Mouse (Mus musculus) liver, embryonic 18 days (tissue): ENCODE measurements around the gene Olfr982. TPM values are rescaled to one million over a fixed set of nuclear protein-coding genes. Genes with fewer than 3 reads are reported as not detected.

ENCODE experiments used
- polyA plus RNA-seq: library from polyadenylated mRNA; depleted of rRNA; stranded (reverse); fragments of >200 nt; gene quantifications from 2 replicates; pipeline ENCODE4 v1.2.3, GENCODE M21; 2012; rRNA removed

Gene Olfr982
- not detected in 2 replicates for polyA plus RNA-seq

GRCm38 (mm10) chr9:40073529-40073928 lies at the start of gene Olfr982:
TSS of gene Olfr982 (plus strand) at chr9:40073829.

DNA sequence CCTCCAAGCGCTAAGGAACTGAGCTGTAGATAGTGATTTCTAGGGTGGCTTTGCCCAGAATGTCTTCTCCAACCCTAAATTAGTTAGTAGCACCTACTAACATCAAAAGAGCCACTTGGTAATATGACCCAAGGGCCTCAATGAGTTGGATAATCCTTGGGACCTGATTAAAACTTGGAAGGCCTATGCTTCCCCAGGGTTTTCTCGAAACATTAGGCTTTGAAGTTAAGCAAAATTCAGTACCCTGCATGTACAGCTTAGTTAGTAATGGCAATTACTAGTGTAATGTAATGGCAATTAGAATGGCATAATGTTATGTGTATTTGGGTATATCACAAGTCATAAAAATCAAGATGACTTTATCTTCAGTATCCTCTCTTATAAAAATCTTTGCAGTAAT lies 19.9 kb downstream of the Olfr982 start, which contains the start of gene Olfr983:
Gene Olfr983 (minus strand): TSS at position 101 of the 400 bp plus-strand sequence.

DNA sequence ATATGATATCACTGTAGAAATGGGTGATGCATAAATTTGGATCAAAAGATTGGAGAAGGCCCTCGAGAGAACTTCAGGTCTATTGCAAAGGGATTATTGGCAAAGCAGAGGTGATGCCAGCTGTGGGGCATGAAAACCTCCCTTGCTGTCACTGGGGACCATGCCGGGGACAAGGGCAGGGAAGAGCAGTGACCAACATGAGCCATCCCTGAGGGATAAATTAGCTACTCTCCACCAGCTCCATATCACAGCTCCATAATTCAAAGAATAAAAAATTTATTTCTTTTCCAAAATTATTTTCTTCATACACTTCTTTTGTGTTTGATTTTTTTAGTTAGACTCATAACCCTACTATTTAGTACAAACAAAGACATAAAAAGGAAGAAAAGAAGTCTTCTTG lies 40.5 kb downstream of the Olfr982 start, which contains the start of gene Olfr984:
Gene Olfr984 (minus strand): TSS at position 101 of the 400 bp plus-strand sequence.

Other genes starting within 250 kb of the Olfr982 start
- gene Olfr971, start 237.0 kb upstream of the Olfr982 start, polyA plus RNA-seq = not detected in 2 replicates
- gene Olfr972, start 207.4 kb upstream of the Olfr982 start, polyA plus RNA-seq = not detected in 2 replicates
- not detected in 2 replicates for gene Olfr229, start 166.5 kb upstream of the Olfr982 start, polyA plus RNA-seq
- not detected in 2 replicates for gene Olfr974, start 136.3 kb upstream of the Olfr982 start, polyA plus RNA-seq
- gene Olfr975, start 121.8 kb upstream of the Olfr982 start, polyA plus RNA-seq = not detected in 2 replicates
- gene Olfr976, start 112.7 kb upstream of the Olfr982 start, polyA plus RNA-seq = not detected in 2 replicates
- not detected in 2 replicates for gene Olfr978, start 81.7 kb upstream of the Olfr982 start, polyA plus RNA-seq
- gene Olfr979, start 70.4 kb upstream of the Olfr982 start, polyA plus RNA-seq = not detected in 2 replicates
- gene Olfr980, start 64.2 kb upstream of the Olfr982 start, polyA plus RNA-seq = not detected in 2 replicates
- gene Olfr981, start 52.4 kb upstream of the Olfr982 start, polyA plus RNA-seq = not detected in 2 replicates
- gene Olfr983, start 19.8 kb downstream of the Olfr982 start, polyA plus RNA-seq = not detected in 2 replicates
- gene Olfr984, start 40.4 kb downstream of the Olfr982 start, polyA plus RNA-seq = not detected in 2 replicates
- not detected in 2 replicates for gene Olfr985, start 56.4 kb downstream of the Olfr982 start, polyA plus RNA-seq
- gene Tmem225, start 74.3 kb downstream of the Olfr982 start, polyA plus RNA-seq = not detected in 2 replicates
- gene Olfr986, start 107.1 kb downstream of the Olfr982 start, polyA plus RNA-seq = not detected in 2 replicates
- gene Zfp202, start 118.5 kb downstream of the Olfr982 start, polyA plus RNA-seq = 0.75 and 0.88 TPM in 2 replicates
- 0.07 TPM in 2 replicates for gene Scn3b, start 195.4 kb downstream of the Olfr982 start, polyA plus RNA-seq